Mouse (Mus musculus) liver, adult 2 months (tissue): ENCODE measurements around the gene P4hb.

Source experiments
- CTCF ChIP-seq: fragments of 200-500 bp; IDR thresholded peaks from 2 replicates; pipeline ENCODE4 v1.5.1; 2011; ENCODE audit warnings: low read depth, low read length, control low read depth
- POLR2A ChIP-seq: fragments of 200-500 bp; IDR thresholded peaks from 2 replicates; pipeline ENCODE4 v1.6.1; 2011; ENCODE audit warnings: low read length, control low read depth; ENCODE audit not compliant: insufficient read depth; ENCODE audit errors: extremely low read depth

DNA sequence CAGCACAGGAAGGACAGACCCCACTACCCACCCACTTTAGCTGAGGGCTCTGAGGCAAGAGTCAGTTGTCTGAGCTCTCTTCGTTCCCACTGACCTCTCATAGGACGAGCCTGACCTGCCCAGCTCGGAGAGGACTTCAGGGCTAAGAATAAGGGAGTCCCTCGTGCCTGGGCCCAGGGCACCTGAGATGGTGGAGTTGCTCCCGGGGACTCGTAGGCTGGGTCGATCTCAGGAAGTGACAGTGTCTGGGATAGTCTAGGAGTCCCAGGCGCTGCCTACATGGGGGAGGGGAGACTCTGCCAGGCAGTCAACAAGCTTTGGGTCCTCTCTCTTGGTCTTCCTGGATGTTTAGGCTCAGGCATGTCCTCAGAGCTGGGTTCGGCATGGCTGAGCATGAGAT is 52.6 kb downstream of the P4hb start:
- no peak for TF ChIP-seq POLR2A
- no peak for TF ChIP-seq CTCF
